Mouse (Mus musculus): ENCODE results near the gene Gm14496. TPM values are rescaled to one million over a fixed set of nuclear protein-coding genes. Genes with fewer than 3 reads are reported as not detected.
A peak's percentile ranks its signal among the peaks of the same experiment; 100 is the strongest.
"Not testable (repeated sequence)": the region's sequence is repeated elsewhere in the genome, so short reads cannot be mapped to it uniquely, and the experiment has no call there.

Gene Gm14496
- polyA plus RNA-seq (2015; fragmentation: Nextera tagmentation; extraction: Ambion mirVana): not detected in 2 replicates

GRCm38 (mm10) chr2:181990829-181991228, at the start of gene Gm14496:
Gm14496 (plus strand) TSS chr2:181991129.
- H3K4me2 ChIP-seq (replicated peaks): no peak within 1 kb of the TSS
- no peaks in the 10 kb centered on the region for H3K4me1 ChIP-seq
- H3K9ac ChIP-seq: no peak within 1 kb of the TSS
- ATAC-seq (ENCODE audit: insufficient number of reproducible peaks, low FRiP score, low TSS enrichment, low read depth): no peak
- 64% methylated on average over 3 of the region's 3 CpGs for WGBS
- H3K4me3 ChIP-seq (replicated peaks): no peak within 1 kb of the TSS
- no peak within 1 kb of the TSS for H3K27ac ChIP-seq (replicated peaks)
- H3K27me3 ChIP-seq: no peaks in the 10 kb centered on the region
- H3K36me3 ChIP-seq: no peaks in the 10 kb centered on the region
- H3K9me3 ChIP-seq (replicated peaks): no peaks in the 10 kb centered on the region

- not testable (repeated sequence) for H3K36me3 ChIP-seq; H3K9ac ChIP-seq; H3K9me3 ChIP-seq (replicated peaks); H3K27me3 ChIP-seq; ATAC-seq (ENCODE audit: insufficient number of reproducible peaks, low FRiP score, low TSS enrichment, low read depth); H3K4me1 ChIP-seq; H3K27ac ChIP-seq (replicated peaks)
- WGBS: 20% methylated on average over 21 of the region's 21 CpGs
- Histone ChIP-seq H3K4me2 (replicated peaks) (peak overlapping the region; percentile 35), H3K4me3 (replicated peaks) (0 out of 2 replicates have a peak overlapping the region, but pooled peaks have one; percentile 12)
Measured at GRCm38 (mm10) chr2:181952747-181953680, 37.9 kb upstream of the Gm14496 start.

- no peak overlapping the region for H3K4me2 ChIP-seq (replicated peaks)
- no peaks in the 10 kb centered on the region for H3K9me3 ChIP-seq (replicated peaks)
- H3K9ac ChIP-seq: no peak overlapping the region
- WGBS: 78% methylated on average over 7 of the region's 7 CpGs
- H3K4me1 ChIP-seq: no peaks in the 10 kb centered on the region
- no peaks in the 10 kb centered on the region for H3K27me3 ChIP-seq
- H3K27ac ChIP-seq (replicated peaks): no peak overlapping the region
- H3K4me3 ChIP-seq (replicated peaks): no peak overlapping the region
- no peak for ATAC-seq (ENCODE audit: insufficient number of reproducible peaks, low FRiP score, low TSS enrichment, low read depth)
- no peaks in the 10 kb centered on the region for H3K36me3 ChIP-seq
Measured at GRCm38 (mm10) chr2:181968395-181968794, 22.5 kb upstream of the Gm14496 start.

- Histone ChIP-seq H3K9me3 (replicated peaks) (no peaks in the 10 kb centered on the region), H3K27me3 (no peaks in the 10 kb centered on the region), H3K4me3 (replicated peaks) (no peak overlapping the region), H3K4me1 (no peaks in the 10 kb centered on the region), H3K27ac (replicated peaks) (no peak overlapping the region), H3K4me2 (replicated peaks) (no peak overlapping the region), H3K9ac (no peak overlapping the region), H3K36me3 (no peaks in the 10 kb centered on the region)
- ATAC-seq (ENCODE audit: insufficient number of reproducible peaks, low FRiP score, low TSS enrichment, low read depth): no peak
- 90% methylated on average over 2 of the region's 2 CpGs for WGBS
Measured at GRCm38 (mm10) chr2:181969187-181969586, 21.7 kb upstream of the Gm14496 start.

GRCm38 (mm10) chr2:181981969-181982368, 9.0 kb upstream of the Gm14496 start:
- H3K27me3 ChIP-seq: not testable (repeated sequence)
- 75% methylated on average over 7 of the region's 7 CpGs for WGBS

More at GRCm38 (mm10) chr2:181981969-181982368, 9.0 kb upstream of the Gm14496 start:
- not testable (repeated sequence) for H3K4me2 ChIP-seq (replicated peaks); H3K36me3 ChIP-seq; ATAC-seq (ENCODE audit: insufficient number of reproducible peaks, low FRiP score, low TSS enrichment, low read depth); H3K27ac ChIP-seq (replicated peaks); H3K4me1 ChIP-seq; H3K9ac ChIP-seq; H3K4me3 ChIP-seq (replicated peaks); H3K9me3 ChIP-seq (replicated peaks)

Other genes with a start within 250 kb of the Gm14496 start
- 0.58 and 0.92 TPM in 2 replicates for gene Myt1, start 227.8 kb upstream of the Gm14496 start, polyA plus RNA-seq (2015; fragmentation: Nextera tagmentation; extraction: Ambion mirVana)
- gene Pcmtd2, start 153.3 kb upstream of the Gm14496 start, polyA plus RNA-seq (2015; fragmentation: Nextera tagmentation; extraction: Ambion mirVana): 34.8 and 36.8 TPM in 2 replicates
- gene Polr3k, start 126.8 kb upstream of the Gm14496 start, polyA plus RNA-seq (2015; fragmentation: Nextera tagmentation; extraction: Ambion mirVana): 59.5 and 62.8 TPM in 2 replicates